Comparison of ENCODE assay signal across 19 mouse cellular contexts in the genomic region with DNA sequence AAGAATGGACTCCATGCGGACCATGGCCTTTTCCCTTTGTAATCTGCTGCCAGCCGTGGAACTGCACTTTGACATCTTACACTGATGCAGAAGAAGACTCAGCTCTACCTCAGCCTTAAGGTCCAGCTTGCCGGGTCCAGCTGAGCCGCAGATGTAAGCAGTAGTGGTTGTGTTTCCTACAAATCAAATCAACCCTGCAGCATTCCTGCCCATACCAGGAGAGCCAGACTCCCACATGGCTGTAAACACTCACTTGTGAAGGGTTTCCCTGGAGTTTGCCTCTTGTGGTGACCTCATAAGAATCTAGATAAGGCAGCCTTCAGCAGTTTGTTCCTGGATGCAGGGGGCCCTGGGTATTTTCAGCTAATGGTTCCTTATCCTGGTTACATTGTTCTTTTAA. TPM values are rescaled to one million over a fixed set of nuclear protein-coding genes. Genes with fewer than 3 reads are reported as not detected.
A peak's percentile ranks its signal among the peaks of the same experiment; 100 is the strongest.
DNase-seq lines count a peak whose midpoint lies in the region; ATAC-seq and TF ChIP-seq lines count a peak whose summit lies in the region.
"Had no signal": no experiment of that assay in that cellular context is flagged by ENCODE, and none has a peak within 500 bp of the region (broad histone marks: within the 10 kb centered on the region; RNA-seq: fewer than 3 reads in every experiment).

No protein-coding gene starts in this region.

- ATAC-seq in heart, embryonic 11.5 days (replicated peaks; ENCODE audit: insufficient number of reproducible peaks, low FRiP score, low TSS enrichment): no peak
- no peak for ATAC-seq in kidney, postnatal 0 days (replicated peaks; ENCODE audit: low FRiP score, low read depth)
- peak; percentile 62; the same call in 1 of the 2 replicates for ATAC-seq in lung, embryonic 16.5 days (ENCODE audit: low read depth)
- ATAC-seq: Patski had no signal

- no peak for TF ChIP-seq CTCF in kidney, postnatal 0 days (IDR thresholded peaks at IDR 0.05; ENCODE audit: low read depth)

- WGBS in heart, embryonic 11.5 days (ENCODE audit: insufficient replicate concordance): 28% methylated on average over 4 of the region's 4 CpGs
- 52% methylated on average over 4 of the region's 4 CpGs for WGBS in kidney, postnatal 0 days
- 53% methylated on average over 4 of the region's 4 CpGs for WGBS in lung, embryonic 16.5 days

- no peak for DNase-seq in heart, adult 18-20 months
- peak; percentile 44 for DNase-seq in kidney, postnatal 0 days (ENCODE audit: low spot score)
- DNase-seq in kidney, postnatal 14 days: no peak
- DNase-seq in yolk sac, embryonic 10.5 days (ENCODE audit: low spot score): peak; percentile 53
- no peak for DNase-seq in right cerebral cortex, postnatal 14 days
- DNase-seq: cerebellum, adult 2 months; gastrocnemius, postnatal 14 days; left cerebral cortex, postnatal 4 days; right cerebral cortex, postnatal 25 days had no signal

- H3K9ac ChIP-seq in heart, embryonic 11.5 days (ENCODE audit: low read depth, low read length): no peak overlapping the region
- H3K9ac ChIP-seq in kidney, postnatal 0 days (ENCODE audit: low read depth, low read length): no peak overlapping the region
- H3K9ac ChIP-seq in lung, embryonic 16.5 days (ENCODE audit: low read length): no peak overlapping the region
- H3K9ac ChIP-seq: embryonic facial prominence, embryonic 15.5 days; forebrain, embryonic 12.5 days; neural tube, embryonic 12.5 days had no signal

- no peak overlapping the region for H3K4me2 ChIP-seq in heart, embryonic 11.5 days
- H3K4me2 ChIP-seq in kidney, postnatal 0 days (ENCODE audit: low read length): no peak overlapping the region
- no peak overlapping the region for H3K4me2 ChIP-seq in lung, embryonic 16.5 days (ENCODE audit: low read depth, low read length)
- H3K4me2 ChIP-seq: embryonic facial prominence, embryonic 15.5 days; forebrain, embryonic 12.5 days; neural tube, embryonic 12.5 days had no signal

- H3K27ac ChIP-seq in heart, embryonic 11.5 days (ENCODE audit: low read depth, low read length): peak overlapping the region; percentile 29; the same call in 1 of the 2 replicates
- H3K27ac ChIP-seq in kidney, postnatal 0 days: no peak overlapping the region
- no peak overlapping the region for H3K27ac ChIP-seq in lung, embryonic 16.5 days (ENCODE audit: low read length)
- H3K27ac ChIP-seq: embryonic facial prominence, embryonic 15.5 days; forebrain, embryonic 12.5 days; layer of hippocampus, adult 2 months; midbrain, embryonic 10.5 days; neural tube, embryonic 12.5 days had no signal

- no peaks in the 10 kb centered on the region for H3K9me3 ChIP-seq in heart, embryonic 11.5 days (replicated peaks; ENCODE audit: control insufficient read depth, low read length)
- no peaks in the 10 kb centered on the region for H3K9me3 ChIP-seq in kidney, postnatal 0 days (replicated peaks; ENCODE audit: low read length)
- H3K9me3 ChIP-seq in lung, embryonic 16.5 days (ENCODE audit: control insufficient read depth, low read length): no peaks in the 10 kb centered on the region
- H3K9me3 ChIP-seq: embryonic facial prominence, embryonic 15.5 days; forebrain, embryonic 12.5 days; midbrain, embryonic 10.5 days; neural tube, embryonic 12.5 days had no signal

- no peaks in the 10 kb centered on the region for H3K36me3 ChIP-seq in heart, embryonic 11.5 days (ENCODE audit: control insufficient read depth, insufficient read depth, low read length)
- no peaks in the 10 kb centered on the region for H3K36me3 ChIP-seq in kidney, postnatal 0 days (ENCODE audit: insufficient read depth, low read length)
- no peaks in the 10 kb centered on the region for H3K36me3 ChIP-seq in lung, embryonic 16.5 days (ENCODE audit: control insufficient read depth, insufficient read depth, low read length)
- H3K36me3 ChIP-seq: embryonic facial prominence, embryonic 15.5 days; forebrain, embryonic 12.5 days; midbrain, embryonic 10.5 days; neural tube, embryonic 12.5 days had no signal

- H3K27me3 ChIP-seq in heart, embryonic 11.5 days (ENCODE audit: control insufficient read depth, insufficient read depth, low read length): peaks cover 78% of the 10 kb centered on the region
- no peaks in the 10 kb centered on the region for H3K27me3 ChIP-seq in kidney, postnatal 0 days (ENCODE audit: insufficient read depth, low read length)
- H3K27me3 ChIP-seq in lung, embryonic 16.5 days (ENCODE audit: control insufficient read depth, insufficient read depth, low read depth, low read length): no peaks in the 10 kb centered on the region
- H3K27me3 ChIP-seq: embryonic facial prominence, embryonic 15.5 days; forebrain, embryonic 12.5 days; neural tube, embryonic 12.5 days had no signal

- H3K4me3 ChIP-seq in heart, embryonic 11.5 days (ENCODE audit: low read depth, low read length): no peak overlapping the region
- H3K4me3 ChIP-seq in kidney, postnatal 0 days (replicated peaks; ENCODE audit: low read depth, low read length): no peak overlapping the region
- H3K4me3 ChIP-seq in lung, embryonic 16.5 days (ENCODE audit: low read length): no peak overlapping the region
- H3K4me3 ChIP-seq: embryonic facial prominence, embryonic 15.5 days; forebrain, embryonic 12.5 days; layer of hippocampus, adult 2 months; midbrain, embryonic 10.5 days; neural tube, embryonic 12.5 days had no signal

- H3K4me1 ChIP-seq in heart, embryonic 11.5 days (ENCODE audit: control insufficient read depth, insufficient read depth, low read length): peaks cover 14% of the 10 kb centered on the region
- no peaks in the 10 kb centered on the region for H3K4me1 ChIP-seq in kidney, postnatal 0 days (replicated peaks; ENCODE audit: insufficient read depth, low read length)
- H3K4me1 ChIP-seq in lung, embryonic 16.5 days (replicated peaks; ENCODE audit: control insufficient read depth, insufficient read depth, low read length): peaks cover 10% of the 10 kb centered on the region; the same call in 1 of the 2 replicates
- H3K4me1 ChIP-seq: embryonic facial prominence, embryonic 15.5 days had no signal

RNA-seq across cellular contexts. Expression of gene Rgs3, which starts 6.9 kb away (rescaled TPM):
- polyA plus RNA-seq in heart, embryonic 11.5 days (2014; fragmentation: Nextera tagmentation; extraction: Ambion mirVana): 49.8 and 54.3 TPM in 2 replicates
- total RNA-seq in heart, adult 18-20 months (2021): 10 to 100 TPM; 21.5 to 25.9 TPM
- 41.4 and 44.3 TPM in 2 replicates for polyA plus RNA-seq in kidney, postnatal 0 days (2015; fragmentation: Nextera tagmentation; extraction: Ambion mirVana)
- polyA plus RNA-seq in lung, embryonic 16.5 days (2015; fragmentation: Nextera tagmentation; extraction: Ambion mirVana): 57.4 and 66.1 TPM in 2 replicates

RNA-seq across cellular contexts. Expression of gene 4933430I17Rik, which starts 41.4 kb away (rescaled TPM):
- 0.34 and 0.87 TPM in 2 replicates for polyA plus RNA-seq in heart, embryonic 11.5 days (2014; fragmentation: Nextera tagmentation; extraction: Ambion mirVana)
- not detected for total RNA-seq in heart, adult 18-20 months (2021)
- 0.45 and 0.46 TPM in 2 replicates for polyA plus RNA-seq in kidney, postnatal 0 days (2015; fragmentation: Nextera tagmentation; extraction: Ambion mirVana)
- 0.40 and 0.54 TPM in 2 replicates for polyA plus RNA-seq in lung, embryonic 16.5 days (2015; fragmentation: Nextera tagmentation; extraction: Ambion mirVana)
- total RNA-seq: liver, adult 2 months; monocyte, adult 5-6 weeks had no signal
- polyA plus RNA-seq: liver, adult 2 months had no signal

RNA-seq across cellular contexts. Expression of gene Pole3, which starts 41.7 kb away (rescaled TPM):
- 59.4 and 64.1 TPM in 2 replicates for polyA plus RNA-seq in heart, embryonic 11.5 days (2014; fragmentation: Nextera tagmentation; extraction: Ambion mirVana)
- total RNA-seq in heart, adult 18-20 months (2021): 10 to 100 TPM; 17.7 to 19.5 TPM
- polyA plus RNA-seq in kidney, postnatal 0 days (2015; fragmentation: Nextera tagmentation; extraction: Ambion mirVana): 62.0 and 71.2 TPM in 2 replicates
- 79.9 and 83.8 TPM in 2 replicates for polyA plus RNA-seq in lung, embryonic 16.5 days (2015; fragmentation: Nextera tagmentation; extraction: Ambion mirVana)

RNA-seq across cellular contexts. Expression of gene Alad, which starts 46.8 kb away (rescaled TPM):
- 117 and 140 TPM in 2 replicates for polyA plus RNA-seq in heart, embryonic 11.5 days (2014; fragmentation: Nextera tagmentation; extraction: Ambion mirVana)
- 10 to 100 TPM; 75.4 to 87.1 TPM for total RNA-seq in heart, adult 18-20 months (2021)
- polyA plus RNA-seq in kidney, postnatal 0 days (2015; fragmentation: Nextera tagmentation; extraction: Ambion mirVana): 109 and 119 TPM in 2 replicates
- 141 and 168 TPM in 2 replicates for polyA plus RNA-seq in lung, embryonic 16.5 days (2015; fragmentation: Nextera tagmentation; extraction: Ambion mirVana)

Comparison
In these comparisons a context has a peak if more than half of its experiments do, and no peak if none do; other contexts are left out.
1. DNase-seq: peak in kidney, postnatal 0 days (single experiment) and yolk sac, embryonic 10.5 days (single experiment); none in heart, adult 18-20 months (0 of 2), kidney, postnatal 14 days (single experiment) and right cerebral cortex, postnatal 14 days (single experiment).